Mouse (Mus musculus): ENCODE data around the gene Btbd3. TPM values are rescaled to one million over a fixed set of nuclear protein-coding genes. Genes with fewer than 3 reads are reported as not detected.

The Btbd3 gene
- polyA plus RNA-seq, 1 experiment from 2014 or later = 23.7 TPM

DNA sequence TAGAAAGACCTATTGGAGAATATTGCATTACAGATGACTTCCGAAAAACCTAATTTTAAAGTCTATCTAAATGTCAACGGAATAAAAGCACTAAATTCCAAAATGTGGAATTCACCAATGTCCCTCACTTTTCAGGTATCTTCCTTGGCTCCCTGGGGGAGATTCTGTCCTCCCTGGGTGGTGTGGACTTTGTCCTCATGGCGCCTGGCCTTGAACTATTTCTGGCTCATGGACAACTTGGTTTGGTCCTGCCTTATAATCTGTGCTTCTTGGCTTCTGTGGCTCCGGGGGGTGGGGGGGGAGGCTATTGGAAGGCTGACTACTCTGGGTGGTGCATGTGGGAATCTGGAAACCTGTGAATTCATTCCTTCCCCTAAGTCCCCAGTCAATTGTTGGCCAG, 109.0 kb downstream of the Btbd3 start:
- no peaks in the 10 kb centered on the region for H3K27me3 ChIP-seq (ENCODE audit: control insufficient read depth, insufficient read depth, low read length)
- no peaks in the 10 kb centered on the region for H3K9me3 ChIP-seq (ENCODE audit: control insufficient read depth, low read length)
- no peak overlapping the region for H3K9ac ChIP-seq (ENCODE audit: low read length)
- no peak overlapping the region for H3K27ac ChIP-seq (replicated peaks)
- DNase-seq (ENCODE audit: low spot score) (no peak), ATAC-seq (ENCODE audit: low FRiP score, low TSS enrichment) (no peak)
- H3K4me1 ChIP-seq (replicated peaks; ENCODE audit: control insufficient read depth, insufficient read depth) = no peaks in the 10 kb centered on the region
- H3K36me3 ChIP-seq (ENCODE audit: control insufficient read depth, insufficient read depth, low read length) = no peaks in the 10 kb centered on the region
- H3K4me2 ChIP-seq (replicated peaks; ENCODE audit: low read depth) = no peak overlapping the region
- no peak overlapping the region for H3K4me3 ChIP-seq (ENCODE audit: low read depth, low read length)
- 81% methylated on average over 4 of the region's 4 CpGs for WGBS
- TF ChIP-seq EP300 (optimal IDR thresholded peaks at IDR 0.05) (no peak), CTCF (IDR thresholded peaks at IDR 0.05; ENCODE audit: low read depth) (no peak)

DNA sequence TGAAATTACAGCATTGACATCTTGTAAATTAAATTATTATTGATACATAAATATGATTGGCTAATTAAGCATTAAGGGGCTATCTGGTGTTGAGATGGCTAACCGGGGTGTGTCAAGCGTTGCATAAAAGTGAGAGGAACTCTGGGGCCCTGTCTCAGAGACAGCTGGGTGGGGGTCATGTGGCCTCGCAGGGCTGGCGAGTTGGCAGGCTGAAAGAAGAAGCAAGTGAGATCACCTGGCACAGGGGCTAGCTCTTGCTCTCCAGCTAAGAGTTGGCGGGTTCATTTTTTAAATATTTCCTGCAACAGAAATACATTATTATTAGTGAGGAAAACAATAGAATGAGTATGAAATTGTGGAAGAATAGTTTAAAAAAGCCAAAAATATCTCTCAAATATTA, 118.2 kb downstream of the Btbd3 start:
- TF ChIP-seq EP300 (optimal IDR thresholded peaks at IDR 0.05) (no peak), CTCF (IDR thresholded peaks at IDR 0.05; ENCODE audit: low read depth) (no peak)
- Histone ChIP-seq H3K4me1 (replicated peaks; ENCODE audit: control insufficient read depth, insufficient read depth) (no peaks in the 10 kb centered on the region), H3K4me3 (ENCODE audit: low read depth, low read length) (no peak overlapping the region), H3K27ac (replicated peaks) (no peak overlapping the region), H3K4me2 (replicated peaks; ENCODE audit: low read depth) (no peak overlapping the region), H3K9ac (ENCODE audit: low read length) (no peak overlapping the region), H3K36me3 (ENCODE audit: control insufficient read depth, insufficient read depth, low read length) (no peaks in the 10 kb centered on the region), H3K27me3 (ENCODE audit: control insufficient read depth, insufficient read depth, low read length) (no peaks in the 10 kb centered on the region), H3K9me3 (ENCODE audit: control insufficient read depth, low read length) (no peaks in the 10 kb centered on the region)
- DNase-seq (ENCODE audit: low spot score) (no peak), ATAC-seq (ENCODE audit: low FRiP score, low TSS enrichment) (no peak)
- WGBS = 83% methylated on average over 5 of the region's 5 CpGs

DNA sequence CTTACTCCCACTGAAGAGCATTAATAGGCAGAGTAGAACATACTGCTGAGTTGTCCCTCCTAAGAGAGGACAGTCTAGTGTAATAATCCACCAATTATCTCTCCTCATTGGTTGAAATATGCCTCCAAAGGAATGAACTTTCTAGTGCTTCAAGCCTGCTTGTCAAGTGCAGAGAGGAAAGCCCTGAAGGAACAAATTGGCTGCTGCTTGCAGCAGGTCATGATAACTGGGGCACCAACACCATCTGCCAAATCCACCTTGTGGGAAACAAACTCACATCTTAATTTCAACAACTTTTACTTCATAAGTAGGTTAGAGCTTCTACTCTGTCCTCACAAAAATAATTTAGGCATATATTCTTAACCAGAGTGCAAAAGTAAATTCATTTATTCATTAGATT, 122.5 kb downstream of the Btbd3 start:
- H3K36me3 ChIP-seq (ENCODE audit: control insufficient read depth, insufficient read depth, low read length) = no peaks in the 10 kb centered on the region
- no peak overlapping the region for H3K27ac ChIP-seq (replicated peaks)
- TF ChIP-seq EP300 (optimal IDR thresholded peaks at IDR 0.05) = no peak
- no peak for TF ChIP-seq CTCF (IDR thresholded peaks at IDR 0.05; ENCODE audit: low read depth)
- ATAC-seq (ENCODE audit: low FRiP score, low TSS enrichment) (no peak), DNase-seq (ENCODE audit: low spot score) (no peak)
- no peaks in the 10 kb centered on the region for H3K4me1 ChIP-seq (replicated peaks; ENCODE audit: control insufficient read depth, insufficient read depth)
- no peaks in the 10 kb centered on the region for H3K27me3 ChIP-seq (ENCODE audit: control insufficient read depth, insufficient read depth, low read length)
- no peak overlapping the region for H3K4me3 ChIP-seq (ENCODE audit: low read depth, low read length)
- H3K4me2 ChIP-seq (replicated peaks; ENCODE audit: low read depth) = no peak overlapping the region
- no peak overlapping the region for H3K9ac ChIP-seq (ENCODE audit: low read length)
- H3K9me3 ChIP-seq (ENCODE audit: control insufficient read depth, low read length) = no peaks in the 10 kb centered on the region

DNA sequence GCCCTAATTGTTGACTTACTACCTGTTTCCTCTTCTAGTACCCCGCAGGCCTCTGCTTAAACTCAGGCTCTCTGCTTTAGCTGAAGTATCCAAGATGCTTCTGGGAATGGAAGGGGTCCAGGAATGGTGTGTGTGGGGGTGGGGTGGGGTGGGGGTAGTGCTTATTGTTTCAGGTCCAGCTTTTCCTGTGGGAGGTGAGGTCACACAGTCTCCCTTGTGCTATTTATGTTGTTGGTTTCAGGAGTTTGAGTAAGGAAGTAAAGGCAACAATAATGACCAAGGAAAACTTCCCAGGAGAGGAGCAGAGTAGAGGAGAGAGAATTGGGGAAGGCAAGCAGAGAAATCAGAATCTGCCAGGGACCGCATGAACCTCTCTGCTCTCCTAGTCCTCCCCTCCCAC, 128.4 kb downstream of the Btbd3 start:
- Histone ChIP-seq H3K4me2 (replicated peaks; ENCODE audit: low read depth) (no peak overlapping the region), H3K36me3 (ENCODE audit: control insufficient read depth, insufficient read depth, low read length) (no peaks in the 10 kb centered on the region), H3K4me1 (replicated peaks; ENCODE audit: control insufficient read depth, insufficient read depth) (no peaks in the 10 kb centered on the region), H3K9ac (ENCODE audit: low read length) (no peak overlapping the region), H3K9me3 (ENCODE audit: control insufficient read depth, low read length) (no peaks in the 10 kb centered on the region), H3K4me3 (ENCODE audit: low read depth, low read length) (no peak overlapping the region), H3K27me3 (ENCODE audit: control insufficient read depth, insufficient read depth, low read length) (no peaks in the 10 kb centered on the region), H3K27ac (replicated peaks) (no peak overlapping the region)
- TF ChIP-seq CTCF (IDR thresholded peaks at IDR 0.05; ENCODE audit: low read depth) (no peak), EP300 (optimal IDR thresholded peaks at IDR 0.05) (no peak)
- ATAC-seq (ENCODE audit: low FRiP score, low TSS enrichment) (no peak), DNase-seq (ENCODE audit: low spot score) (no peak)
- WGBS = 73% methylated on average over 2 of the region's 2 CpGs

DNA sequence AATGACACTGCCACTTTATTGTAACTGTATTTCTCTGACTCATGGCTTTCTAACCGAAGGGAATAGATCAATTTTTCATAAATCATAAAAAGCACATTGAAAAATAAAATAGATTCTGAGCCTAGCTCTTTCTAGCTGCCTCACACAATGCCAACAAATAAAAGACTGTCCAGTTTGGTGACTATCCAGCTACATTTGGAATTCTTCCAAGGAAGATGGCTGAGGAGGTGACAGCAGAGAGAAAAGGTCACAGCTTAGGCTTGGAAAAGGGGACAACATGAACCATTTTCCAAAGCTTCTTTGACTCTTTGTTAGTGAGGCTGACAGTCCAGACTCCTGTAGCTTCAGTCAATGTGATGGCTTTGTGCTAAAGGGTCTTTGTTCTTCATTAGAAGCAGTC, 132.2 kb downstream of the Btbd3 start:
- no peak overlapping the region for H3K4me3 ChIP-seq (ENCODE audit: low read depth, low read length)

DNA sequence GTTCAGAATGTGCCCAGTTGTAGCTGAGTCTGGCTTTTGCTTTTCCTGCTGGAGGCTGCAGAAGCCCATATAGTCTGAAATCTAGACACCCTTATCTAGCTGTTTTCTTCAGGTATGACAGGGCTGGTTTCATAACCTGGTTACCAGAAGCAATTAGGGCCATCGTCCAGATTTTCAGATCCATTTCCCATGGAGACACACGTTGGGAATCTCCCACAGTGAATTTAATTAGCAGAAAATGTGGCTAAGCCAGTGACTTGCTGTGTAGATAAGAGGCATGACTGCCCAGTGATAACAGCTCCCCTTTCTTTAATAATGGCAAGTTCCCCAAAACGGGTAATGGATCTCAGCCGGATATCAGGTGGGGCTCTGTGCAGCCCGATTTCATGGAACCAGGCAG, 146.7 kb downstream of the Btbd3 start:
- no peak for DNase-seq (ENCODE audit: low spot score)
- H3K27ac ChIP-seq (replicated peaks) = no peak overlapping the region
- H3K36me3 ChIP-seq (ENCODE audit: control insufficient read depth, insufficient read depth, low read length) = no peaks in the 10 kb centered on the region
- no peaks in the 10 kb centered on the region for H3K27me3 ChIP-seq (ENCODE audit: control insufficient read depth, insufficient read depth, low read length)
- no peak overlapping the region for H3K4me2 ChIP-seq (replicated peaks; ENCODE audit: low read depth)
- no peak overlapping the region for H3K4me3 ChIP-seq (ENCODE audit: low read depth, low read length)
- WGBS = 74% methylated on average over 5 of the region's 5 CpGs
- H3K9me3 ChIP-seq (ENCODE audit: control insufficient read depth, low read length) = no peaks in the 10 kb centered on the region
- H3K9ac ChIP-seq (ENCODE audit: low read length) = no peak overlapping the region
- H3K4me1 ChIP-seq (replicated peaks; ENCODE audit: control insufficient read depth, insufficient read depth) = no peaks in the 10 kb centered on the region
- TF ChIP-seq CTCF (IDR thresholded peaks at IDR 0.05; ENCODE audit: low read depth) (no peak), EP300 (optimal IDR thresholded peaks at IDR 0.05) (no peak)
- ATAC-seq (ENCODE audit: low FRiP score, low TSS enrichment) = no peak

More for the DNA sequence above, 132.2 kb downstream of the Btbd3 start:
- no peak for ATAC-seq (ENCODE audit: low FRiP score, low TSS enrichment)
- H3K9ac ChIP-seq (ENCODE audit: low read length) = no peak overlapping the region
- H3K4me1 ChIP-seq (replicated peaks; ENCODE audit: control insufficient read depth, insufficient read depth) = no peaks in the 10 kb centered on the region
- H3K27ac ChIP-seq (replicated peaks) = no peak overlapping the region
- 54% methylated on average over 1 of the region's 1 CpGs for WGBS
- TF ChIP-seq CTCF (IDR thresholded peaks at IDR 0.05; ENCODE audit: low read depth) (no peak), EP300 (optimal IDR thresholded peaks at IDR 0.05) (no peak)
- H3K27me3 ChIP-seq (ENCODE audit: control insufficient read depth, insufficient read depth, low read length) = no peaks in the 10 kb centered on the region
- no peak for DNase-seq (ENCODE audit: low spot score)
- no peak overlapping the region for H3K4me2 ChIP-seq (replicated peaks; ENCODE audit: low read depth)
- no peaks in the 10 kb centered on the region for H3K36me3 ChIP-seq (ENCODE audit: control insufficient read depth, insufficient read depth, low read length)
- no peaks in the 10 kb centered on the region for H3K9me3 ChIP-seq (ENCODE audit: control insufficient read depth, low read length)
